Mouse (Mus musculus) MEL (cell line): ENCODE results near the gene Angpt4.

ENCODE experiments used
- CTCF ChIP-seq, 3 experiments: IDR thresholded peaks in 2 of 3; conservative IDR thresholded peaks in 1 of 3; 2 replicates each; pipeline ENCODE4 v1.5.1; 2011 to 2012; ENCODE audit warnings: low read length in 3 of 3, low read depth in 2 of 3, mild to moderate bottlenecking in 2 of 3, improper control_type of control experiment in 1 of 3, inconsistent platforms in 1 of 3, mixed read lengths in 1 of 3, moderate library complexity in 1 of 3; ENCODE audit not compliant: control insufficient read depth in 1 of 3, insufficient read depth in 1 of 3, poor library complexity in 1 of 3, severe bottlenecking in 1 of 3
- E2F4 ChIP-seq: IDR thresholded peaks from 2 replicates; pipeline ENCODE4 v1.6.1; 2011; ENCODE audit warnings: low read depth, low read length, improper control_type of control experiment, borderline replicate concordance
- EP300 ChIP-seq, 2 experiments: IDR thresholded peaks; 2 replicates each; pipeline ENCODE4 v1.6.1; 2011; ENCODE audit warnings: improper control_type of control experiment in 2 of 2, low read length in 2 of 2, low read depth in 1 of 2, mild to moderate bottlenecking in 1 of 2
- HCFC1 ChIP-seq: IDR thresholded peaks from 2 replicates; pipeline ENCODE4 v1.6.1; 2012; ENCODE audit warnings: low read depth, mild to moderate bottlenecking, inconsistent platforms, low read length, improper control_type of control experiment, moderate library complexity
- MAX ChIP-seq: IDR thresholded peaks from 2 replicates; pipeline ENCODE4 v1.6.1; 2011; ENCODE audit warnings: low read length, improper control_type of control experiment
- POLR2A ChIP-seq, 2 experiments: IDR thresholded peaks; 2 replicates each; pipeline ENCODE4 v1.6.1; 2011 to 2012; ENCODE audit warnings: low read length in 2 of 2, mild to moderate bottlenecking in 2 of 2, control low read depth in 1 of 2, improper control_type of control experiment in 1 of 2, low read depth in 1 of 2, moderate library complexity in 1 of 2; ENCODE audit not compliant: control insufficient read depth in 1 of 2, insufficient read depth in 1 of 2, poor library complexity in 1 of 2

DNA sequence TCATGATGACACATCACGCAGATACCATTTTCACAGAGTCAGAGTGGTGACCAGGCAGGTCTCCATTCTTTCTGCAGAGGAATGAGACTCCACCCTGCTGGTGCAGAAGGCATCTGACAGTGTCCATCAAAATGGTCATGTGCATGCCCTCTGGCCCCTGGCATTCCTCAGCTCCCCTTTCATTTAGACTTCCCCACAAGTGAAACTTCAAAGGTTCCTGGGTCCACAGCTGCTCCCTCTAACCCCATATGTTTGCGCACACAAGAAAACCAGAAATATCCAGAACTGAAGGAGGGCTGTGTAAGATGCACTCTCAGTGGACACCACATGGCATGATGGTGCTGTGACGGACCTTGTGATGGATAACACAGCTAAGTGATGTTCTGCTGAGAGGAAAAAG, 32.4 kb upstream of the Angpt4 start:
- TF ChIP-seq EP300 (IDR thresholded peaks at IDR 0.05; ENCODE audit: low read depth in 1 of 2, low read length in 2 of 2) (no peak), CTCF (IDR thresholded peaks at IDR 0.05 in 2 of 3, conservative IDR thresholded peaks at IDR 0.05 in 1 of 3; ENCODE audit: control insufficient read depth in 1 of 3, insufficient read depth in 1 of 3, low read depth in 2 of 3, low read length in 3 of 3, poor library complexity in 1 of 3, severe bottlenecking in 1 of 3) (no peak), HCFC1 (no peak), E2F4 (no peak), MAX (no peak), POLR2A (IDR thresholded peaks at IDR 0.05; ENCODE audit: control insufficient read depth in 1 of 2, insufficient read depth in 1 of 2, low read depth in 1 of 2, low read length in 2 of 2, poor library complexity in 1 of 2) (no peak)
